Mouse (Mus musculus): ENCODE results near the gene Ttll5. TPM values are rescaled to one million over a fixed set of nuclear protein-coding genes. Genes with fewer than 3 reads are reported as not detected.

Ttll5 gene
- polyA plus RNA-seq, 1 experiment from 2014 or later, result 19.9 TPM

DNA sequence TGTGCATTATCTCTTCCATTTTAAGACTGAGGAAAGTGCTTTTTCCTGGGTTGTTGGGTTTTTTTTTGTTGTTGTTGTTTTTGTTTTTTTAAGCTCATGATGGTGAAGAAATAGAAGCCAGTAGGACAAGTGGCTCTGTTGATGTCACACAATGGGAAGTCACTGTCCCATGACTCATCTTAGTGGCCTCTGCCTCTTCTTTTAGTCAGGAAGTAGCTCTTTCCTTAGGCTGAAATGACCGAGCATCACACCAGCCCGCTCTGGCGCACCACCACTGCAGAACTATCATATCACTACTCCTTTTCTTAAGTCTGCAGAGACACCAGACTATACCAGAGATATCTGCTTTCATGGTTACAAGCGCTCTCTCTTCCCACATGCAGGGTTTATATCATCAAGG, 122.7 kb downstream of the Ttll5 start:
- Histone ChIP-seq H3K9ac (ENCODE audit: low read length) (no peak overlapping the region), H3K4me2 (ENCODE audit: low read depth, low read length, severe bottlenecking) (no peak overlapping the region), H3K4me1 (replicated peaks; ENCODE audit: control insufficient read depth, insufficient read depth, low read length) (no peaks in the 10 kb centered on the region), H3K27ac (ENCODE audit: low read depth, low read length) (no peak overlapping the region), H3K9me3 (ENCODE audit: control insufficient read depth, low read length) (no peaks in the 10 kb centered on the region), H3K27me3 (ENCODE audit: control insufficient read depth, insufficient read depth, low read length) (no peaks in the 10 kb centered on the region), H3K4me3 (ENCODE audit: low read depth, low read length) (no peak overlapping the region), H3K36me3 (ENCODE audit: control insufficient read depth, insufficient read depth, low read length) (no peaks in the 10 kb centered on the region; the same call in 1 of the 2 replicates)
- 90% methylated on average over 4 of the region's 4 CpGs for WGBS
- no peak for ATAC-seq (replicated peaks; ENCODE audit: low FRiP score)
- no peak for DNase-seq (ENCODE audit: low spot score)

DNA sequence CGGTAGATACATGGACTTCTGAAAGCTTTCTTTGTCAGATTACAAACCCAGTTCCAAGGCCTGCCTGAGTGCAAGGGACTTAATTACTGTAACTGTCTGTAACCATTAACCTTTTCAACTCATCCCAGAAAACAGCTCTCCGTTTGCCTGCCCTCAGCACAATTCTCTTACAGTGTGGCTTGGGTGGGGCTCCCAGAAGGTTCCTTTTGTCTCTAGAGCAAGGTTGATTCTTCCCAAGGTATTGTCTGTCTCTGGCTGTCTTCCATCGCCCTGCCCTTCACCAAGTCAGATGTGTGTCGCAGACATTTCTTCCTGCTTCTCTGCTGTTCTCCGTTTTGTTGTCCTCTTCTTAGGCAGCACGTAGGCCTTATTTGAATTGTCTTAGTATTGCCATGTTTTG, 125.2 kb downstream of the Ttll5 start:
- Histone ChIP-seq H3K36me3 (ENCODE audit: control insufficient read depth, insufficient read depth, low read length) (no peaks in the 10 kb centered on the region; the same call in 1 of the 2 replicates), H3K4me3 (ENCODE audit: low read depth, low read length) (no peak overlapping the region), H3K9me3 (ENCODE audit: control insufficient read depth, low read length) (no peaks in the 10 kb centered on the region), H3K4me2 (ENCODE audit: low read depth, low read length, severe bottlenecking) (no peak overlapping the region), H3K27ac (ENCODE audit: low read depth, low read length) (no peak overlapping the region), H3K9ac (ENCODE audit: low read length) (no peak overlapping the region), H3K27me3 (ENCODE audit: control insufficient read depth, insufficient read depth, low read length) (no peaks in the 10 kb centered on the region), H3K4me1 (replicated peaks; ENCODE audit: control insufficient read depth, insufficient read depth, low read length) (no peaks in the 10 kb centered on the region)
- no peak for DNase-seq (ENCODE audit: low spot score)
- WGBS, result 87% methylated on average over 6 of the region's 6 CpGs
- ATAC-seq (replicated peaks; ENCODE audit: low FRiP score), result no peak

DNA sequence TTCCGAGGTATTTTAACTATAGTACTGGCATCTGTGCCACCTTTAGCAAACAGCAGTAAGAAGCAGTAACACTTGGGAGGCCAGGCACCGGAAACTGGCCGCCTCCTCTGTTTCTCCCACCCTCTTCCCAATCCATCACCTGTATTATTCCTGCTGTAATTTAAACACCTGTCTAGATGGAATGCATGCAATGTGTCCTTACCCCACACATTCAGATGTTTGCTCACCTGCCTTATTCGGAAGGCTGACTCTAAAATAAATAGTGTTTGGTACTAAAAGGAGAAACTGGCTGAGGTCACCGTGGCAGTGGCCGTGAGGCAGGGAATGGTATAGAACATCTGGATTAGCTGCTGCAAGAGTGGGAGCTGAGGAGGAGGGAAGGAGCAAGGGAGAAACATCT, 125.9 kb downstream of the Ttll5 start:
- Histone ChIP-seq H3K4me2 (ENCODE audit: low read depth, low read length, severe bottlenecking) (no peak overlapping the region), H3K27ac (ENCODE audit: low read depth, low read length) (no peak overlapping the region), H3K9me3 (ENCODE audit: control insufficient read depth, low read length) (no peaks in the 10 kb centered on the region), H3K9ac (ENCODE audit: low read length) (no peak overlapping the region), H3K4me1 (replicated peaks; ENCODE audit: control insufficient read depth, insufficient read depth, low read length) (no peaks in the 10 kb centered on the region), H3K36me3 (ENCODE audit: control insufficient read depth, insufficient read depth, low read length) (no peaks in the 10 kb centered on the region; the same call in 1 of the 2 replicates), H3K4me3 (ENCODE audit: low read depth, low read length) (no peak overlapping the region), H3K27me3 (ENCODE audit: control insufficient read depth, insufficient read depth, low read length) (no peaks in the 10 kb centered on the region)
- ATAC-seq (replicated peaks; ENCODE audit: low FRiP score) (no peak), DNase-seq (ENCODE audit: low spot score) (no peak)
- 86% methylated on average over 6 of the region's 6 CpGs for WGBS

DNA sequence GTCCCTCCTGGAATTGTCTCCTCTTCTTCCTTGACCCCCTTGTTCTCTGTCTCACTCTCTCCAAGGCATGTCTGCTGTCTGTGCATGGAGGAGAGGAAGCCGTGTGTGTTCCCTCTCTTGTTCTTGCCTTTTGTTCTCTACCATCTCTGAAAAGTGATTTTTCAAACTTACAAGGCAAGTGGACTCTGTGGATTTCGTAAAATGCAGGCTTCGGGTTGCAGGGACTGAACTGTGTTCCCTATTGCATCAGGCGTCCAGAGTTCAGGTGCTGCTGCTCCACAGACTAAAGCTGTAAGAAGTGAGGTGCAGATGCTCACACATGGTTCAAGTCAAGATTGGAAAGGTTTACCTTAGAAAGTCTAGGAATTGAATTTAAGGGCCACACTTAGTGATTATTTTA, 126.6 kb downstream of the Ttll5 start:
- Histone ChIP-seq H3K4me1 (replicated peaks; ENCODE audit: control insufficient read depth, insufficient read depth, low read length) (no peaks in the 10 kb centered on the region), H3K27ac (ENCODE audit: low read depth, low read length) (no peak overlapping the region), H3K36me3 (ENCODE audit: control insufficient read depth, insufficient read depth, low read length) (no peaks in the 10 kb centered on the region; the same call in 1 of the 2 replicates), H3K4me2 (ENCODE audit: low read depth, low read length, severe bottlenecking) (no peak overlapping the region), H3K4me3 (ENCODE audit: low read depth, low read length) (no peak overlapping the region), H3K27me3 (ENCODE audit: control insufficient read depth, insufficient read depth, low read length) (no peaks in the 10 kb centered on the region), H3K9me3 (ENCODE audit: control insufficient read depth, low read length) (no peaks in the 10 kb centered on the region), H3K9ac (ENCODE audit: low read length) (no peak overlapping the region)
- ATAC-seq (replicated peaks; ENCODE audit: low FRiP score) (no peak), DNase-seq (ENCODE audit: low spot score) (no peak)
- WGBS, result 91% methylated on average over 4 of the region's 4 CpGs

DNA sequence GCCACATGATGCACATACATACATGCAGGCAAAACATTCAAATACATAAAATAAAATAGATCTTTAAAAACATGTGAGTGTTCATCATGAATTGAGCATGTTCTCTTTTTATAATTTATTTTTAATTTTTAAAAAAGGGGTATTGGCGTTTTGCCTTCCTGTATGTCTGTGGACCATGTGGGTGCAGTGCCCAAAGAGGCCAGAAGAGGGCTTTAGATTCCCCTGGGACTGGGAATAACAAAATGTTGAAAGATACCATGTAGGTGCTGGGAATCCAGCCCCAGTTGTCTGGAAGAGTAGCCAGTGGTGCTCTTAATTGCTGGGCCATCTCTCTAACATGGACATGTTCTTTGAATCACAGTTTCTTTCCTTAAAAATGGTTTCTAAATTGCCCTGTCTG, 127.4 kb downstream of the Ttll5 start:
- H3K9ac ChIP-seq (ENCODE audit: low read length), result no peak overlapping the region
- ATAC-seq (replicated peaks; ENCODE audit: low FRiP score) (no peak), DNase-seq (ENCODE audit: low spot score) (no peak)
- H3K4me3 ChIP-seq (ENCODE audit: low read depth, low read length), result no peak overlapping the region
- H3K27ac ChIP-seq (ENCODE audit: low read depth, low read length), result no peak overlapping the region
- 97% methylated on average over 1 of the region's 1 CpGs for WGBS
- no peaks in the 10 kb centered on the region; the same call in 1 of the 2 replicates for H3K36me3 ChIP-seq (ENCODE audit: control insufficient read depth, insufficient read depth, low read length)
- H3K4me1 ChIP-seq (replicated peaks; ENCODE audit: control insufficient read depth, insufficient read depth, low read length), result no peaks in the 10 kb centered on the region
- H3K9me3 ChIP-seq (ENCODE audit: control insufficient read depth, low read length), result no peaks in the 10 kb centered on the region
- H3K27me3 ChIP-seq (ENCODE audit: control insufficient read depth, insufficient read depth, low read length), result no peaks in the 10 kb centered on the region
- H3K4me2 ChIP-seq (ENCODE audit: low read depth, low read length, severe bottlenecking), result no peak overlapping the region

DNA sequence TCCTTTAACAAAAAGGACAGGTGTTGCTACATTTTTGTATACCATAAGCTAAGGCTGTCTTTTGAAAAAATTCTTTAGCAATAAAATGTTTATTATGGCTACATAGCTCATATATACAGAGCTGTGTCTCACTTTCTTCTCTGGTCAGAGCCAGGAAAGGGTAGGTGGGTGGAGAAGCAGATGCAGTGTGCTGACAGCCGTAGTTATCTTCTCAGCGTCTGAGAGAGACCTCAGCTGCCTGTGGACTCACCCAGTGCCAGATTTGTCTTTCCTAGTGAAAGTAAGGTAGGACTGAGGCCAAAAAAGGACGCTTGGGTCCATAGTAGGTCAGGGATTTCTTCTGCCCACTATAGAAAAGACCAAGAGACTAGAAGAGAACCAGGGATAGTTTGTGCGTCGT, 127.9 kb downstream of the Ttll5 start:
- DNase-seq (ENCODE audit: low spot score) (no peak), ATAC-seq (replicated peaks; ENCODE audit: low FRiP score) (no peak)
- Histone ChIP-seq H3K9ac (ENCODE audit: low read length) (no peak overlapping the region), H3K4me1 (replicated peaks; ENCODE audit: control insufficient read depth, insufficient read depth, low read length) (no peaks in the 10 kb centered on the region), H3K4me3 (ENCODE audit: low read depth, low read length) (no peak overlapping the region), H3K27ac (ENCODE audit: low read depth, low read length) (no peak overlapping the region), H3K36me3 (ENCODE audit: control insufficient read depth, insufficient read depth, low read length) (no peaks in the 10 kb centered on the region; the same call in 1 of the 2 replicates), H3K9me3 (ENCODE audit: control insufficient read depth, low read length) (no peaks in the 10 kb centered on the region), H3K27me3 (ENCODE audit: control insufficient read depth, insufficient read depth, low read length) (no peaks in the 10 kb centered on the region), H3K4me2 (ENCODE audit: low read depth, low read length, severe bottlenecking) (no peak overlapping the region)
- WGBS, result 89% methylated on average over 5 of the region's 5 CpGs

DNA sequence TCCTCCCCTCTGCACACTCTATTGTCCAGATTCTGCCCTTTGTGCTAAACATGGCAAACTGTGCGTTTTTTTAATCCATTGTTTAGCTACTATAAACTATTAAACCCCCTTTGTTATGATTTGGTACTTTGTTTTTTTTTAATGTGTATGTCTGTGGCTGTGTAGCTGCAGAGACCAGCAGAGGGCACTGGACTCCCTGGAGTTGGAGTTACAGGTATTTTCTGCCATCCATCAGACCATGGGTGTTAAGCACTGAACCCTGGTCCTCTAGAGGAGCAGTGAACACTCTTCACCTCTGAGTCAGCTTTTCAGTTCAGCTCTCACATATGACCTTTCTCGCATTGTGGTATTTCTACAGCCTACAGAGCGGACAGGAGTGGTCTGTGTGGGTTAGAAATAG, 129.7 kb downstream of the Ttll5 start:
- DNase-seq (ENCODE audit: low spot score) (no peak), ATAC-seq (replicated peaks; ENCODE audit: low FRiP score) (no peak)
- H3K27me3 ChIP-seq (ENCODE audit: control insufficient read depth, insufficient read depth, low read length), result no peaks in the 10 kb centered on the region
- H3K36me3 ChIP-seq (ENCODE audit: control insufficient read depth, insufficient read depth, low read length), result no peaks in the 10 kb centered on the region; the same call in 1 of the 2 replicates
- no peaks in the 10 kb centered on the region for H3K4me1 ChIP-seq (replicated peaks; ENCODE audit: control insufficient read depth, insufficient read depth, low read length)
- H3K9me3 ChIP-seq (ENCODE audit: control insufficient read depth, low read length), result no peaks in the 10 kb centered on the region
- H3K4me3 ChIP-seq (ENCODE audit: low read depth, low read length), result no peak overlapping the region
- 76% methylated on average over 3 of the region's 3 CpGs for WGBS
- H3K9ac ChIP-seq (ENCODE audit: low read length), result no peak overlapping the region
- H3K27ac ChIP-seq (ENCODE audit: low read depth, low read length), result no peak overlapping the region
- H3K4me2 ChIP-seq (ENCODE audit: low read depth, low read length, severe bottlenecking), result no peak overlapping the region

DNA sequence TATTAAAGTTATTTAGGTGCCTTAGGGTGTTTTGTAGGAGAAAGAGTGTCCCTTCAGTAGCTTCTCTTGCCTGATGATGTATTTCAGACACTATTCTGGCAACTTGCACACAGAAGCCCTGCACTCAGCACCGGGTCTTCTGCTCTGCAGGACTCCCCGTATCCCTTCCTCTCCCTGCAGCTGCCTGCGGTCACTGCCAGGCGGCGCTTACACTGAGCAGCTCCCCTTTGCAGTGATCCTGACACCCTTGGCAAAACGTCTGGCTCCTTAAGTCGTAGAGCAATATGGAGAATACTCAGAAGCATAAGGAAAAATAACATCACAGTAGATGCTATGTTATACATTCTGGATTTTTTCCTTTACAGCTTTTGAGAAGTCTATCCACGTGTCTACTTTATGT, 130.6 kb downstream of the Ttll5 start:
- no peak overlapping the region for H3K4me2 ChIP-seq (ENCODE audit: low read depth, low read length, severe bottlenecking)
- no peak for DNase-seq (ENCODE audit: low spot score)
- 78% methylated on average over 8 of the region's 8 CpGs for WGBS
- H3K27me3 ChIP-seq (ENCODE audit: control insufficient read depth, insufficient read depth, low read length), result no peaks in the 10 kb centered on the region
- no peaks in the 10 kb centered on the region for H3K9me3 ChIP-seq (ENCODE audit: control insufficient read depth, low read length)
- H3K27ac ChIP-seq (ENCODE audit: low read depth, low read length), result no peak overlapping the region
- no peak overlapping the region for H3K4me3 ChIP-seq (ENCODE audit: low read depth, low read length)
- no peak overlapping the region for H3K9ac ChIP-seq (ENCODE audit: low read length)
- H3K36me3 ChIP-seq (ENCODE audit: control insufficient read depth, insufficient read depth, low read length), result no peaks in the 10 kb centered on the region; the same call in 1 of the 2 replicates
- H3K4me1 ChIP-seq (replicated peaks; ENCODE audit: control insufficient read depth, insufficient read depth, low read length), result no peaks in the 10 kb centered on the region
- no peak for ATAC-seq (replicated peaks; ENCODE audit: low FRiP score)

DNA sequence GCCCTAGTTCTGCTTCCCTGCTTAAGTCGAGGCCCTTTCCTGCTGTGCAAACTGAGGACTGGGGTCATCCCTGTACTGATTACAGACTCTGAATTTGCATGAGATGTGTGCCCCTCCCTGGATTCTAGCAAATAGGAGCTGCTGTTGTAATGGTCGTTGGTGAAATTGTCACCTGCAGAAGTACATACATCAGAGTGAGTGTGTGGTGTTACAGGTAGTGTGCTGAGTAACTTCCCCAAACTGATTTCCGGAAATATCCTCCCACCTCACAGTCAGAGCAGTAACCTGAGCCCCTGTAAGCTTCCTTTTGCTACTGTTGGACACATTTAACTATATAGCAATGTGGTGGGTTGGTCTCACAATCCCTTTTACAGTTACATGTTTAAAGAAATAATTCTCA, 131.2 kb downstream of the Ttll5 start:
- Histone ChIP-seq H3K27ac (ENCODE audit: low read depth, low read length) (no peak overlapping the region), H3K4me2 (ENCODE audit: low read depth, low read length, severe bottlenecking) (no peak overlapping the region), H3K27me3 (ENCODE audit: control insufficient read depth, insufficient read depth, low read length) (no peaks in the 10 kb centered on the region), H3K9ac (ENCODE audit: low read length) (no peak overlapping the region), H3K9me3 (ENCODE audit: control insufficient read depth, low read length) (no peaks in the 10 kb centered on the region), H3K4me3 (ENCODE audit: low read depth, low read length) (no peak overlapping the region), H3K36me3 (ENCODE audit: control insufficient read depth, insufficient read depth, low read length) (no peaks in the 10 kb centered on the region), H3K4me1 (replicated peaks; ENCODE audit: control insufficient read depth, insufficient read depth, low read length) (no peaks in the 10 kb centered on the region)
- 78% methylated on average over 3 of the region's 3 CpGs for WGBS
- ATAC-seq (replicated peaks; ENCODE audit: low FRiP score) (no peak), DNase-seq (ENCODE audit: low spot score) (no peak)
